Mouse (Mus musculus) brain, embryonic 14.5 days (tissue): ENCODE results near the gene Abtb2.

Experiments
- CTCF ChIP-seq: fragments of 200-500 bp; IDR thresholded peaks from 2 replicates; pipeline ENCODE4 v1.5.1; 2012; ENCODE audit warnings: inconsistent platforms, mild to moderate bottlenecking, moderate library complexity, borderline replicate concordance; ENCODE audit not compliant: insufficient read depth, insufficient read length; ENCODE audit errors: extremely low read depth
- POLR2A ChIP-seq: fragments of 200-500 bp; IDR thresholded peaks from 2 replicates; pipeline ENCODE4 v1.6.1; 2012; ENCODE audit warnings: mild to moderate bottlenecking, inconsistent platforms, borderline replicate concordance; ENCODE audit not compliant: poor library complexity, insufficient read depth, insufficient read length, severe bottlenecking; ENCODE audit errors: extremely low read depth

GRCm38 (mm10) chr2:103629956-103630355 is 63.8 kb downstream of the Abtb2 start:
- TF ChIP-seq CTCF: no peak
- no peak for TF ChIP-seq POLR2A
